Mouse (Mus musculus) kidney, postnatal 14 days (tissue): ENCODE measurements at regions not wholly inside any gene's neighbourhood (a gene's known extent, or its start where the extent isn't known, plus 50 kb on each side); places are given as distances from the start of the nearest gene placed in this dataset.
"Not testable (repeated sequence)": the region's sequence is repeated elsewhere in the genome, so short reads cannot be mapped to it uniquely, and the experiment has no call there.

Experiments used
- DNase-seq: peaks from one replicate; pipeline ENCODE4 v3.0.0; 2022; ENCODE audit warnings: mixed read lengths

GRCm38 (mm10) chr12:113333853-113334252 is 148.1 kb downstream of the Tmem121 start:
- not testable (repeated sequence) for DNase-seq

- DNase-seq = no peak
Observed at GRCm38 (mm10) chr12:113337271-113337670, 151.5 kb downstream of the Tmem121 start.

GRCm38 (mm10) chr12:113338891-113339290 is 150.4 kb upstream of the Adam6b start:
- no peak for DNase-seq

- DNase-seq = no peak
Observed at GRCm38 (mm10) chr12:113341046-113341445, 148.3 kb upstream of the Adam6b start.

GRCm38 (mm10) chr12:113355132-113355531 is 134.2 kb upstream of the Adam6b start:
- DNase-seq = no peak

- DNase-seq = no peak
Observed at GRCm38 (mm10) chr12:113358077-113358476, 131.2 kb upstream of the Adam6b start.

- DNase-seq = no peak
Observed at GRCm38 (mm10) chr12:113360032-113360431, 129.3 kb upstream of the Adam6b start.

- DNase-seq = no peak
Observed at GRCm38 (mm10) chr12:113362409-113363038, 126.8 kb upstream of the Adam6b start.

GRCm38 (mm10) chr12:113364023-113364422 is 125.3 kb upstream of the Adam6b start:
- DNase-seq = no peak

- DNase-seq = no peak
Observed at GRCm38 (mm10) chr12:113364437-113364836, 124.9 kb upstream of the Adam6b start.

- no peak for DNase-seq
Observed at GRCm38 (mm10) chr12:113365783-113366182, 123.5 kb upstream of the Adam6b start.

GRCm38 (mm10) chr12:113366394-113366793 is 122.9 kb upstream of the Adam6b start:
- no peak for DNase-seq

GRCm38 (mm10) chr12:113401578-113402113 is 87.7 kb upstream of the Adam6b start:
- no peak for DNase-seq

GRCm38 (mm10) chr12:113402823-113403222 is 86.5 kb upstream of the Adam6b start:
- DNase-seq = no peak

GRCm38 (mm10) chr12:113411113-113411512 is 78.2 kb upstream of the Adam6b start:
- DNase-seq = no peak

- no peak for DNase-seq
Observed at GRCm38 (mm10) chr12:113413996-113414395, 75.3 kb upstream of the Adam6b start.

GRCm38 (mm10) chr12:113417521-113417920 is 71.8 kb upstream of the Adam6b start:
- no peak for DNase-seq

- DNase-seq = no peak
Observed at GRCm38 (mm10) chr12:113418731-113419402, 70.4 kb upstream of the Adam6b start.

- no peak for DNase-seq
Observed at GRCm38 (mm10) chr12:113420721-113421305, 68.5 kb upstream of the Adam6b start.

- no peak for DNase-seq
Observed at GRCm38 (mm10) chr12:113421716-113422595, 67.4 kb upstream of the Adam6b start.

- DNase-seq = no peak
Observed at GRCm38 (mm10) chr12:113422736-113423254, 66.5 kb upstream of the Adam6b start.

- DNase-seq = no peak
Observed at GRCm38 (mm10) chr12:113423736-113424597, 65.3 kb upstream of the Adam6b start.
